Mouse (Mus musculus) ES-Bruce4 (cell line): Measurements from ENCODE around the gene Zfp280c. TPM values are rescaled to one million over a fixed set of nuclear protein-coding genes. Genes with fewer than 3 reads are reported as not detected.
A peak's percentile ranks its signal among the peaks of the same experiment; 100 is the strongest.

Experiments
- H3K27ac ChIP-seq: 2 replicates; pipeline ENCODE4 v1.5.1; 2012; ENCODE audit warnings: low read length, inconsistent platforms; ENCODE audit not compliant: insufficient read depth
- H3K27me3 ChIP-seq: 2 replicates; pipeline ENCODE4 v1.6.1; 2012; ENCODE audit warnings: mild to moderate bottlenecking, low read length, inconsistent platforms; ENCODE audit not compliant: control insufficient read depth, poor library complexity, insufficient read depth, severe bottlenecking
- H3K36me3 ChIP-seq: 2 replicates; pipeline ENCODE4 v1.6.1; 2012; ENCODE audit warnings: inconsistent platforms, mild to moderate bottlenecking, low read length, moderate library complexity; ENCODE audit not compliant: control insufficient read depth, poor library complexity, insufficient read depth, severe bottlenecking
- H3K4me1 ChIP-seq: one replicate; pipeline ENCODE4 v1.8.1; 2011; ENCODE audit warnings: low read length; ENCODE audit not compliant: control insufficient read depth, insufficient read depth
- H3K4me3 ChIP-seq: 2 replicates; pipeline ENCODE4 v1.5.1; 2011; ENCODE audit warnings: low read depth, mild to moderate bottlenecking, low read length
- H3K9ac ChIP-seq: 2 replicates; pipeline ENCODE4 v1.6.1; 2012; ENCODE audit warnings: low read depth, mild to moderate bottlenecking, inconsistent platforms; ENCODE audit not compliant: poor library complexity, severe bottlenecking
- H3K9me3 ChIP-seq: replicated peaks from 2 replicates; pipeline ENCODE4 v1.6.1; 2012; ENCODE audit warnings: mild to moderate bottlenecking, low read length, inconsistent platforms; ENCODE audit not compliant: control insufficient read depth, poor library complexity, insufficient read depth, severe bottlenecking
- CTCF ChIP-seq: IDR thresholded peaks from one replicate; pipeline ENCODE4 v1.8.1; 2011; ENCODE audit warnings: low read depth, low read length
- EP300 ChIP-seq: IDR thresholded peaks from 2 replicates; pipeline ENCODE4 v1.6.1; 2011; ENCODE audit warnings: low read depth, low read length; ENCODE audit not compliant: insufficient read depth
- POLR2A ChIP-seq: IDR thresholded peaks from one replicate; pipeline ENCODE4 v1.8.1; 2011; ENCODE audit warnings: low read length; ENCODE audit not compliant: insufficient read depth
- polyA plus RNA-seq: library from polyadenylated mRNA; stranded (reverse); fragments of >200 nt; gene quantifications from 2 replicates; pipeline ENCODE4 v1.2.4, GENCODE M21; 2011; ENCODE audit warnings: low read depth; ENCODE audit not compliant: missing spikeins, insufficient read depth, insufficient read length

Gene Zfp280c
- polyA plus RNA-seq, 1 experiment, result 47.4 TPM

DNA sequence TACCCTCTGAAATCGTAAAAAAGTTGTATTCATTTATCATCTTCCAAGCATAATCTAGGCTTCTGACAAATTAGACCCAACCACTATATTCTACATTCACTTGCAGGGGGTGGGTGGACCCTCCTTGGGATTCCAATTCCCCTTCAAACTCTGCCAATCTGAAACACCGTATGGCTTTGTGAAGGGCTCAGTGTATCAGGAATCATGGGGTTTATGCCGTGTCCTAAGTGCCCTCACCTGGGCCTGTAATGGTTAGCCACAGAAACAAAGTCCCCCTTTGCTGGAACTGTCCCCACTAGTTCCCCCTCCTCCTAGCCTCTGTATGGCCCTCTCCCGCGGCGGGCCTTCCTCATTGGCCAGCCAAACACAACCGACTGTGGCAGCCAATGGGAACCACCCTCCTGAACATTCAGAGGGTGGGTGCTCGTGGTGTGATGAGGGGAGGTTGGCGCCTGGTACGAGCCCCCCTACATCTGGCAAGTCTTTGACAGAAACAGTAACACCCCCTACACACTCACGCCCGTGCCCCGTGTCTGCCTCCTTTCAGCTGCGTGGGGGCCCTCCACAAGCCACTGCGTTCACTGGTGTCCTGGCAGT, 76.0 kb downstream of the Zfp280c start:
- Histone ChIP-seq H3K9ac (peak overlapping the region; percentile 31), H3K27ac (no peak overlapping the region), H3K4me1 (no peaks in the 10 kb centered on the region), H3K4me3 (peak overlapping the region; percentile 63), H3K36me3 (no peaks in the 10 kb centered on the region), H3K27me3 (no peaks in the 10 kb centered on the region; the same call in 1 of the 2 replicates), H3K9me3 (no peaks in the 10 kb centered on the region)
- TF ChIP-seq EP300 (no peak), POLR2A (no peak), CTCF (no peak)

DNA sequence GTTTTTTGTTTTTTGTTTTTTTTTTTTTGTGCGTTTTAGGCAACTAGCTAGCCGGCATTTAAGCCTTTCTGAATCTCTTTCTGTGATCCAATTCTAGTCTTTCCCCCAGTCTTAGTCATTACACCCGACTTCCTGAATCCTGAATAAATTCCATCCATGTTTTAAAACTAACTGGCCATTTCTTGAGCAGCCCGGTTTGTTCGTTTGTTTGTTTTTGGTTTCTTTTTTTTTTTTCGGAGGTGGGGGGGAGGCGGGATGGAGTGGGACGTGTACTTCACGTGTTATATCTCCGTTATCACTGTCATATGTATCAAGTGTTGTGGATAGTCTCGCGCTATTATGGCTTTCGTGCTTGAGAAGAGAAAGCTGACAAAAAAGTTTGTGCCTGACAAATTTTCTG, 80.5 kb downstream of the Zfp280c start:
- H3K4me1 ChIP-seq, result no peaks in the 10 kb centered on the region
- H3K4me3 ChIP-seq, result no peak overlapping the region
- no peak overlapping the region for H3K27ac ChIP-seq
- no peaks in the 10 kb centered on the region for H3K9me3 ChIP-seq
- TF ChIP-seq POLR2A (no peak), EP300 (no peak), CTCF (no peak)
- no peaks in the 10 kb centered on the region; the same call in 1 of the 2 replicates for H3K36me3 ChIP-seq
- H3K9ac ChIP-seq, result no peak overlapping the region
- H3K27me3 ChIP-seq, result no peaks in the 10 kb centered on the region

DNA sequence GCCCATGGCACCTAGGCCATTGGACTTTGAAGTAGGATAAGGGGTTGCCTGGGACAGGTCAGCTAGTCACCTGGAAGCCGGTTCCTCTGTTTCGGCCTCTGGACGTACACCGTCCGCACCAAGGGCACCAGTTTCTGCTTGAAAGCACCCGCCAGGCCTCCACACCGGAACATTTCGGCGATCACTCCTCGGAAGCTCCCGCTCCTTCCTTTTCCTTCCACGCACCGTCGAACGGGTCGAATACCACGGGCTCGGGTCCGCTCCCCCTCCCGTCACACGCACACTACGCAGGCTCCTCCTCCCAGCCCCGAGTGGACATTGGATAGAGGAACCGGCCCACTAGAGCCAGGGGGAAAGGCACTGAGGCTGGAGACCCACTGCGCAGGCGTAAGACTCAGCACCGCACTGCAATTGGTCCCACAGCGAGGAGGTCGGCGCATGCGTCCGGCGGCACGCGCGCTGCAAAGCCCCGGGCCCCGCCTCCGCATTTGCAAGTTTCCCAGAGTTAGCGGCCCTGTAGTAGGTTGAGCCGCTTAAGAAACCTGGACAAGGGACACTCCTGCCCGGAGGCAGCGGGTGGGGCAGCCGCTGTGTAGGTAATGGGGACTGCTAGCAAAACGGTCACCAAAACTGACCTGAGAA, 81.0 kb downstream of the Zfp280c start, which contains the start of gene Aifm1:
TSS of gene Aifm1 (minus strand) at position 398 of the 642 bp plus-strand sequence.
- H3K27me3 ChIP-seq, result no peaks in the 10 kb centered on the region
- H3K36me3 ChIP-seq, result no peaks in the 10 kb centered on the region; the same call in 1 of the 2 replicates
- no peaks in the 10 kb centered on the region for H3K4me1 ChIP-seq
- peak; percentile 23 for TF ChIP-seq POLR2A
- no peak for TF ChIP-seq CTCF
- H3K27ac ChIP-seq, result no peak within 1 kb of the TSS
- H3K9ac ChIP-seq, result peak within 1 kb of the TSS; percentile 72
- peak within 1 kb of the TSS; percentile 88 for H3K4me3 ChIP-seq
- H3K9me3 ChIP-seq, result no peaks in the 10 kb centered on the region

DNA sequence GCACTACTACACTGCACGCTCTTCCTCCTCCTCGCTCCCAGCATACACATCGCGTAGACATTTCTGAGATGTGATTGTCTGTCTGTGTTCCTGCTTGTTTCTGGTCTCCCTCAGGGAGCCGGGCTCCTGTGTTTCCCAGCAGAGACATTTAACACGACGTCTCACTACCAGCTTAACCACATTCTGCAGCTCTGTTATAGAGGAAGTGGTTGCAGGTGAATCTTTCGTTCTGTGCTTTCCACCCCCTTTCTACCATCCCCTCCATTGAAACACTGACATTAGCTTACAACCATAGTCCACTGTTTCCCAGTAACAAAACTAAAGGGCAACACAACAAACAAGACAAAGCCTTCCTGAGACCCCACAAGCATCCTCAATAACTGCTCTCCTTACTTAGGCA, 100.5 kb downstream of the Zfp280c start:
- H3K4me1 ChIP-seq, result no peaks in the 10 kb centered on the region
- H3K36me3 ChIP-seq, result peaks cover 11% of the 10 kb centered on the region
- no peak overlapping the region for H3K9ac ChIP-seq
- H3K4me3 ChIP-seq, result no peak overlapping the region
- TF ChIP-seq POLR2A, result no peak
- TF ChIP-seq CTCF, result no peak
- no peak for TF ChIP-seq EP300
- H3K9me3 ChIP-seq, result no peaks in the 10 kb centered on the region
- no peak overlapping the region for H3K27ac ChIP-seq
- no peaks in the 10 kb centered on the region for H3K27me3 ChIP-seq

Other genes starting within 250 kb of the Zfp280c start
- gene Elf4, start 131.4 kb downstream of the Zfp280c start, polyA plus RNA-seq, result 5.6 and 6.1 TPM in 2 replicates
- gene Aifm1, start 80.9 kb downstream of the Zfp280c start, polyA plus RNA-seq, result 45.9 and 47.4 TPM in 2 replicates
- gene Rab33a, start 75.2 kb downstream of the Zfp280c start, polyA plus RNA-seq, result 0.97 and 1.4 TPM in 2 replicates
- 7.4 and 8.2 TPM in 2 replicates for gene Slc25a14, start 28.9 kb upstream of the Zfp280c start, polyA plus RNA-seq
- not detected in 2 replicates for gene Gpr119, start 80.0 kb upstream of the Zfp280c start, polyA plus RNA-seq
- 27.9 and 31.1 TPM in 2 replicates for gene Rbmx2, start 100.5 kb upstream of the Zfp280c start, polyA plus RNA-seq